Mouse (Mus musculus) heart, embryonic 11.5 days (tissue): ENCODE data around the gene Gpc5. TPM values are rescaled to one million over a fixed set of nuclear protein-coding genes. Genes with fewer than 3 reads are reported as not detected.

Experiments
- ATAC-seq: fragments of 200-750 bp; cut with Nextera tagmentation; replicated peaks from 2 replicates; pipeline ENCODE4 v1.8.0; 2017; ENCODE audit warnings: moderate library complexity; ENCODE audit not compliant: insufficient number of reproducible peaks, low FRiP score, low TSS enrichment
- H3K27ac ChIP-seq: fragments of 300-500 bp; sonication (generic); 2 replicates; pipeline ENCODE4 v1.5.1; 2014; ENCODE audit warnings: mild to moderate bottlenecking, low read depth, low read length
- H3K27me3 ChIP-seq: fragments of 300-500 bp; sonication (generic); 2 replicates; pipeline ENCODE4 v1.6.1; 2014; ENCODE audit warnings: mild to moderate bottlenecking, low read length, mixed read lengths; ENCODE audit not compliant: control insufficient read depth, insufficient read depth
- H3K36me3 ChIP-seq: fragments of 300-500 bp; sonication (generic); 2 replicates; pipeline ENCODE4 v1.6.1; 2014; ENCODE audit warnings: mild to moderate bottlenecking, low read length, moderate library complexity, mixed read lengths; ENCODE audit not compliant: control insufficient read depth, insufficient read depth
- H3K4me1 ChIP-seq: fragments of 300-500 bp; sonication (generic); 2 replicates; pipeline ENCODE4 v1.6.1; 2014; ENCODE audit warnings: low read length; ENCODE audit not compliant: control insufficient read depth, insufficient read depth
- H3K4me2 ChIP-seq: fragments of 300-500 bp; sonication (generic); 2 replicates; pipeline ENCODE4 v1.6.1; 2014; ENCODE audit warnings: mild to moderate bottlenecking, moderate library complexity
- H3K4me3 ChIP-seq: fragments of 300-500 bp; sonication (generic); 2 replicates; pipeline ENCODE4 v1.5.1; 2014; ENCODE audit warnings: low read depth, low read length
- H3K9ac ChIP-seq: fragments of 300-500 bp; sonication (generic); 2 replicates; pipeline ENCODE4 v1.6.1; 2014; ENCODE audit warnings: mild to moderate bottlenecking, low read depth, low read length, moderate library complexity
- H3K9me3 ChIP-seq: fragments of 300-500 bp; sonication (generic); replicated peaks from 2 replicates; pipeline ENCODE4 v1.6.1; 2016; ENCODE audit warnings: low read length; ENCODE audit not compliant: control insufficient read depth
- WGBS: fragments of 180-500 bp; shearing (Covaris S2); extraction: QIAGEN DNeasy Blood & Tissue Kit; methylation state at CpG from one replicate; pipeline ENCODE4 v1.1.7; 2014; ENCODE audit not compliant: insufficient replicate concordance; 5-methylcytosine and 5-hydroxymethylcytosine counted together
- polyA plus RNA-seq: library from polyadenylated mRNA; unstranded; fragments of >200 nt; fragmentation: Nextera tagmentation; extraction: Ambion mirVana; gene quantifications from 2 replicates; pipeline ENCODE4 v1.2.1, GENCODE M21; 2014

The Gpc5 gene
- polyA plus RNA-seq = 0.28 and 0.53 TPM in 2 replicates

GRCm38 (mm10) chr14:115092081-115092480 lies at the start of gene Gpc5:
Gene Gpc5, plus strand, starts transcription at chr14:115092215.
- Histone ChIP-seq H3K27me3 (peaks cover 22% of the 10 kb centered on the region), H3K27ac (no peak within 1 kb of the TSS), H3K36me3 (no peaks in the 10 kb centered on the region), H3K9me3 (no peaks in the 10 kb centered on the region), H3K9ac (peak within 1 kb of the TSS; percentile 52; the same call in 1 of the 2 replicates), H3K4me3 (peak within 1 kb of the TSS; percentile 74), H3K4me2 (peak within 1 kb of the TSS; percentile 90), H3K4me1 (0 out of 2 replicates have a peak, but pooled peaks cover 3% of the 10 kb centered on the region)
- ATAC-seq = peak; percentile 98
- under 1% methylated on average over 31 of the region's 31 CpGs for WGBS

GRCm38 (mm10) chr14:115042660-115043059 lies 49.4 kb upstream of the Gpc5 start:
- ATAC-seq = no peak
- H3K27ac ChIP-seq = peak overlapping the region; percentile 96; the same call in 1 of the 2 replicates
- H3K4me2 ChIP-seq = peak overlapping the region; percentile 95
- peaks cover 16% of the 10 kb centered on the region for H3K36me3 ChIP-seq
- H3K4me3 ChIP-seq = peak overlapping the region; percentile 92
- H3K4me1 ChIP-seq = peaks cover 8% of the 10 kb centered on the region; the same call in 1 of the 2 replicates
- peak overlapping the region; percentile 98; the same call in 1 of the 2 replicates for H3K9ac ChIP-seq
- H3K9me3 ChIP-seq = no peaks in the 10 kb centered on the region
- no peaks in the 10 kb centered on the region for H3K27me3 ChIP-seq
- WGBS = under 1% methylated on average over 4 of the region's 4 CpGs

GRCm38 (mm10) chr14:115044016-115044415 lies 48.0 kb upstream of the Gpc5 start:
- H3K9ac ChIP-seq = 0 out of 2 replicates have a peak overlapping the region, but pooled peaks have one; percentile 16
- peaks cover 8% of the 10 kb centered on the region; the same call in 1 of the 2 replicates for H3K4me1 ChIP-seq
- peak overlapping the region; percentile 8; the same call in 1 of the 2 replicates for H3K4me2 ChIP-seq
- H3K27ac ChIP-seq = no peak overlapping the region
- H3K27me3 ChIP-seq = no peaks in the 10 kb centered on the region
- peaks cover 16% of the 10 kb centered on the region for H3K36me3 ChIP-seq
- 0 out of 2 replicates have a peak overlapping the region, but pooled peaks have one; percentile 8 for H3K4me3 ChIP-seq
- 86% methylated on average over 5 of the region's 5 CpGs for WGBS
- H3K9me3 ChIP-seq = no peaks in the 10 kb centered on the region
- no peak for ATAC-seq

- no peak overlapping the region for H3K9ac ChIP-seq
- no peak overlapping the region for H3K4me2 ChIP-seq
- no peak overlapping the region for H3K27ac ChIP-seq
- no peaks in the 10 kb centered on the region for H3K9me3 ChIP-seq
- ATAC-seq = no peak
- no peaks in the 10 kb centered on the region for H3K27me3 ChIP-seq
- peaks cover 8% of the 10 kb centered on the region; the same call in 1 of the 2 replicates for H3K4me1 ChIP-seq
- no peak overlapping the region for H3K4me3 ChIP-seq
- peaks cover 16% of the 10 kb centered on the region for H3K36me3 ChIP-seq
- 96% methylated on average over 3 of the region's 3 CpGs for WGBS
These were observed 46.3 kb upstream of the Gpc5 start for GRCm38 (mm10) chr14:115045712-115046111.

GRCm38 (mm10) chr14:115047316-115047715 lies 44.7 kb upstream of the Gpc5 start:
- Histone ChIP-seq H3K36me3 (peaks cover 16% of the 10 kb centered on the region), H3K4me1 (peaks cover 8% of the 10 kb centered on the region; the same call in 1 of the 2 replicates), H3K4me2 (no peak overlapping the region), H3K9me3 (no peaks in the 10 kb centered on the region), H3K9ac (no peak overlapping the region), H3K27me3 (no peaks in the 10 kb centered on the region), H3K27ac (no peak overlapping the region), H3K4me3 (no peak overlapping the region)
- no peak for ATAC-seq
- WGBS = 86% methylated on average over 3 of the region's 3 CpGs

DNA sequence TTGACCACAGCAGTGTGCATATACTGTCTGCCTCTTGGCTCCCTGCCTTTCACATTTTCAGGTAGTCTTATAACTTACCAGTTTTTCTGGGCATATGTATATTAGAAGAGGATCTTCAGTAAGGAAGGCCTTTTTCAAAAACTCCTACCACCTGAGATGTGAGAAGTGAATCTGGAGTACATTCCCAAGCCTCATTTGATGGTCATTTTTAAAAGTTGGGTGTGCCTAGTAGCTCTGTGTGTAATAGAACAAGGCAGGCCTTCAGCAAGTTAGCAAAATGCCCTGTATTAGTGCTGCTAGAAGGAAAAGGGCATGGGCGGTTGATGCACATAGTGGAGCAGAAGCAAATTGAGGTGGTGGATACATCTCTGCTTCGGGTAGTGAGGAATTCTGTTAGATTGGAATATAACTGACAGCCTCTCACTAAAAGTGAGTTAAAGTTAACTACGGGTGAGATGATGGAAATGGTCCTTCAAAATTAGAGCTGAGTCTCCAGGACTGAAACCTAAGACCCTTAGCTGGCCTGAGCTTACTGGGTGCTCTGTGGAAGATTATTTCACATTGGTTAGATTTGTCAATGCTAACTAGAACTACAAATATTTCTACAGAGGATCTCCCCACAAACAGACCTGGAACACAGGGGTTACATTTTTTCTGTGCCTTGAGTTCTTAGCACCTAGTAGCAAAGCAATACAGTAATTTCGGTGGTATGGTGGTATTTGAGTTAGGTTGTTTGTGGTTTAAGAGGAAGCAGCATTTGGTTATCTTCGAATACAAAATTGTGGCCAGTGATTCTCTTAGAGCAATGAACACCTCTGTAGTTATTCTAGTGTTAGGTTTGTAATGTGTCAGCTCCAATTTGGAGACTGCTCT lies 43.8 kb upstream of the Gpc5 start:
- Histone ChIP-seq H3K36me3 (peaks cover 16% of the 10 kb centered on the region), H3K27me3 (no peaks in the 10 kb centered on the region)
- 63% methylated on average over 5 of the region's 5 CpGs for WGBS

DNA sequence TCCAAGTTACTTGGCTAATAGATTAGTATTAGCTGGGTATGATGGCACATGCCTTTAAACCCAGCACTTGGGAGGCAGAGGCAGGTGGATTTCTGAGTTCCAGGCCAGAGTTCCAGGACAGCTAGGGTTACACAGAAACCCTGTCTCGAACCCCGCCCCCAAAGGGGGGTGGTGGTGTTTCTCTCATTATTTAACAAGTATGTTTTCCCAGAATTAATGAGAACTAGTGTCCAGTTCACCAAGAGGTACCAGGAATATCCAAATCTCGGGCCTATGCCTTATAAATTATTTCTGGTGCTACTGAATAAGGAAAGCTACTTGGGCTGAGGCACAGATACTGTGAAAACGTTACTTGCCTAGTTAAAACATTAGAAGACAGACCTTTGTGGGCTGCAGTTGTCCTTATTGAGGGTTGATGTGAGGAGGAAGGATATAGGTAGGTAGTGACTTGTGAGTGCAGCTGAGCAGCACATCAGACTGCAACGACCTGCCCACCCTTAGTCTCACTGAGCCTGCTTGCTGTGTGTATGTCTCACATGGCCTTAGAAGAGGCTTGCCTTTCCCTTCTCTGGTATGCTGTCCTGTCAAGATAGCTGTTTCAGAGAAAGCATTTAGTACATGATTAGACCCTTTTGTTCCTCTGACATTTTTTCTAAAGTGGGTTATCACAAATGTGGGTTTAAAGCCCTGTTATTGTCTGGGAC lies 43.0 kb upstream of the Gpc5 start:
- Histone ChIP-seq H3K9ac (no peak overlapping the region), H3K4me2 (no peak overlapping the region), H3K4me3 (no peak overlapping the region), H3K4me1 (no peaks in the 10 kb centered on the region), H3K9me3 (no peaks in the 10 kb centered on the region), H3K27ac (no peak overlapping the region), H3K36me3 (peaks cover 11% of the 10 kb centered on the region), H3K27me3 (no peaks in the 10 kb centered on the region)
- no peak; the same call in 1 of the 2 replicates for ATAC-seq
- 43% methylated on average over 5 of the region's 5 CpGs for WGBS

More for the DNA sequence above, 43.8 kb upstream of the Gpc5 start:
- Histone ChIP-seq H3K9me3 (no peaks in the 10 kb centered on the region), H3K4me3 (no peak overlapping the region), H3K4me2 (no peak overlapping the region), H3K27ac (no peak overlapping the region), H3K9ac (no peak overlapping the region), H3K4me1 (peaks cover 3% of the 10 kb centered on the region; the same call in 1 of the 2 replicates)
- ATAC-seq = no peak

DNA sequence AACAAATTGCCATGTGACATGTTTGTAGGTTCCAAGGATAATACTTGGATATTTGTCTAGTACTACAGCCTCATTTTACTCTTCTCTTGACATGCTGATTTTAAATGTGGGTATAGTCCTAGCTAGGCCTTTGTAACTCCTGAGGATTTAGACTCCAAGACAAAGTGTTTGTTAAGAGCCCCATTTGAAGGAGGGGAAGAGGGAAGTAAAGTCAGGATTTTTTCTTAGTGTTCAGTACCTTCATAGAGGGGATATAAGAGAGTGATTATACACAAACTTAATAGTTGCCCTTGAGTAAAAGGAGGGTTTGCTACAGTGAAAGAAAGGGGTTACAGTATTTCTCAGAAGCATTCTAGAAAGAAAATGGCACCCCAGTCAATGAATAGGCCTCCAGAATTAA lies 42.2 kb upstream of the Gpc5 start:
- Histone ChIP-seq H3K27ac (no peak overlapping the region), H3K27me3 (no peaks in the 10 kb centered on the region), H3K9me3 (no peaks in the 10 kb centered on the region), H3K9ac (no peak overlapping the region), H3K36me3 (peaks cover 6% of the 10 kb centered on the region), H3K4me1 (no peaks in the 10 kb centered on the region), H3K4me2 (no peak overlapping the region), H3K4me3 (no peak overlapping the region)
- no peak for ATAC-seq
